Mouse (Mus musculus): ENCODE data around the gene Gys1.
"Not testable (repeated sequence)": the region's sequence is repeated elsewhere in the genome, so short reads cannot be mapped to it uniquely, and the experiment has no call there.

Gene Gys1

GRCm38 (mm10) chr7:45434203-45435015, at the start of gene Gys1:
TSS of gene Gys1 (plus strand) at chr7:45434844.
- peak; percentile 100 for DNase-seq (ENCODE audit: low spot score)

DNA sequence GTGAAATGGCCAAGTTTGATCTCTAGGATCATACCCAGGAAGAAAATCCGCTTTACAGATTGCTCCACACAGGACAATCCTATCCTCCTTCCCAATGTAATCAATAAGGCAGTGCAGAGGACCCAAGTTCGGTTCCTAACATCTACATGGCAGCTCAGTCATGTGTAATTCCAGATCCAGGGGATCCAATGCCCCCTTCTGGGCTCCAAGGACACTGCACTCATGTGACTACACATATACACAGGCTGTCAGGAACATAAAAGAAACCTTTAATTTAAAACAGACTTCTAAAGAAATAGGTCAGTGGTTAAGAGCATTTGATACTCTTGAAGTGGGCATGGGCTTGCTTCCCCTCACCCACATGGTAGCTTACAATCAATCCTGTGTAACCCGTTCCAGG, 48.6 kb upstream of the Gys1 start:
- DNase-seq (ENCODE audit: low spot score) = no peak

GRCm38 (mm10) chr7:45395129-45395541, 39.5 kb upstream of the Gys1 start:
- peak; percentile 82 for DNase-seq (ENCODE audit: low spot score)

- peak; percentile 100 for DNase-seq (ENCODE audit: low spot score)
Measured at GRCm38 (mm10) chr7:45395578-45396336, 38.9 kb upstream of the Gys1 start, which contains the start of gene Snrnp70. TSS of gene Snrnp70 (minus strand) at chr7:45395742.

- not testable (repeated sequence) for DNase-seq (ENCODE audit: low spot score)
Measured at GRCm38 (mm10) chr7:45396337-45396775, 38.3 kb upstream of the Gys1 start.

DNA sequence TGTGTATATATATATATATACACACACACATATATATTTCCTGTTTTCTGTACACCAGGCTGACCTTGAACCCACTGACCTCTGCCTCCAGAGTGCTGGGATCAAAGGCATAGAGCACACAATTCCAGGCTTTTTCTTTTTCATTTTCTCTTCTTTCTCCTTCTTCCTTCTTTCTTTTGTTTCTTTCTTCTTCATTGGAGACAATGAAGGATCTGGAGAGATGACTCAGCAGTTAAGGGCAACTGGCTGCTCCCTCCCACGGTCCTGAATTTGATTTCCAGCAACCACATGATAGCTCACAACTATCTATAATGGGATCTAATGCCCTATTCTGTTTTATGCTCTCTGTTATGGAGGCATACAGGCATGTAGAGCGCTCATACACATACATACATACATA, 37.9 kb upstream of the Gys1 start:
- DNase-seq (ENCODE audit: low spot score) = no peak

DNA sequence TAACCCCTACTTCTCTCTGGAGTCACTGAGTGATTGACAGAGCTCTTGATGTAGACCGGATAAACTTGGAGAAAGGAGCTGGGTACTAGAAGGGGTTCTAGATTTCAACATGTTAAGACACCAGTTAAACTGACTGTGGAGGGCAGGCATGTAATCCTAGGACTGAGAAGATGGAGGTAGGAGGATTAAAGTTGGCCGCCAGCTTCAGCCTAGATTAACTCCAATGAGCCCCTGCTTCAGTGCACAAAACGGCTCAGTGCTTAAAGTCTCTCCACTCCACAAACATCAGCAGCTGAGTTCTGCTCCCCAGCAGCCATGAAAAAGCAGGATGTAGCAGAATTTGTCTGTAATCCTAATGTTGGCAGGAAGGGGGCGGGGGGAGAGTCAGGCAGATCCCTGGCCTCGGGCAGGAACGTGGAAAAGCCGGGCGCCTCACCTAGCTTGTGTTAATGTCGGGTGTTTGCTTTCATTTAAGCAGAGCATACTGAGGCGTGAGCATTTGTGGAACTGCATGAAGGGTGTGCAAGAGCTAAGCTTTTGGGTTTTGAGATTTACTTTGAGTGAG, 33.0 kb upstream of the Gys1 start:
- no peak for DNase-seq (ENCODE audit: low spot score)

GRCm38 (mm10) chr7:45403532-45404261, 30.9 kb upstream of the Gys1 start:
- DNase-seq (ENCODE audit: low spot score) = peak; percentile 80

- DNase-seq (ENCODE audit: low spot score) = peak; percentile 72
Measured at GRCm38 (mm10) chr7:45405091-45406075, 29.3 kb upstream of the Gys1 start, which contains the start of gene Kcna7. TSS of gene Kcna7 (plus strand) at chr7:45405653.

DNA sequence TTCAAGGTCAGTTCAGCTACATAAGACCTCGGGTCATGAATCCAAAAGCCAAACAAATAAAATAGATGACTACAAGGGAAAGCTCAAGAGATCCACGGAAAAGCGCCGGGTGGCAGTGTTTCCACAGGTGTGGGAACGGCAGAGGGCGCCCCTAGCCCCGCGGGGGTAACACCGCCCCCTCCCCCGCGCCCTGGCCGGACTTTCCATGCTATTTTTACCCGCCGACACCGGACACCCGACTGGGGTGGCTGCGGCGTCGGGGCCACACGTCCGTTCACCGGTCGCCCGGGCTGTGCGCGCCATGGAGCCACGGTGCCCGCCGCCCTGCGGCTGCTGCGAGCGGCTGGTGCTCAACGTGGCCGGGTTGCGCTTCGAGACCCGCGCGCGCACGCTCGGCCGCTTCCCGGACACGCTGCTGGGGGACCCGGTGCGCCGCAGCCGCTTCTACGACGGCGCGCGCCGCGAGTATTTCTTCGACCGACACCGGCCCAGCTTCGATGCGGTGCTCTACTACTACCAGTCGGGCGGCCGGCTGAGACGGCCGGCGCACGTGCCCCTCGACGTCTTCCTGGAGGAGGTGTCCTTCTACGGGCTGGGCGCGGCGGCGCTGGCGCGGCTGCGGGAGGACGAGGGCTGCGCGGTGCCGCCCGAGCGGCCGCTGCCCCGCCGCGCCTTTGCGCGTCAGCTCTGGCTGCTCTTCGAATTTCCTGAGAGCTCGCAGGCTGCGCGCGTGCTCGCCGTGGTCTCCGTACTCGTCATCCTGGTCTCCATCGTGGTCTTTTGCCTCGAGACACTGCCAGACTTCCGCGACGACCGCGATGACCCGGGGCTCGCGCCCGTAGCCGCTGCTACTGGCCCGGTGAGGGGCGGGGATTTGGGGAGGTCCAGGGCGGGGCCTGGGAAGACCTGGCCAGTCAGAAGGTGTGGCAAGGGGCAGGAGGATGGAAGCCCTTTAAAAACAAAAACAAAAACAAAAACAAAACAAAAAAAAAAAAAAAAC, 28.2 kb upstream of the Gys1 start:
- DNase-seq (ENCODE audit: low spot score) = no peak

- no peak for DNase-seq (ENCODE audit: low spot score)
Measured at GRCm38 (mm10) chr7:45407836-45408235, 26.8 kb upstream of the Gys1 start.

DNA sequence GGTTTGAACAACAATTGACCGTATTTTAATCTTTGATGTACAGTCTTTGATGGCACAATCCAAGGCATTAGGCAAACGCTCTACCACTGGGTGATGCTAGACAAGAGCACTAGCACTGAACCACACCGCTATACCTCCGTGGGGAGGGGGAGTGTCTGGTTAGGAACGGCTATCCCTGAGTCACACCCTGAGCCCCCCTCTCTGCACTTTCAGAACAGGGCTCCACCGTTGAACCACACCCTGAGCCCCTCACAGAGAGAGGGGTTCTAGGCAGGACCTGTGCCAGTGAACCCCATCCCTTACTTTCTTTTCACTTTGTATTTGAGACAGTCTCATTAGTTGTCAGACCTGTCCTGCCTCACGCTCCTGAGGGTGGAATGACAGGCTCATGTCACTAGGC, 26.3 kb upstream of the Gys1 start:
- DNase-seq (ENCODE audit: low spot score) = no peak

DNA sequence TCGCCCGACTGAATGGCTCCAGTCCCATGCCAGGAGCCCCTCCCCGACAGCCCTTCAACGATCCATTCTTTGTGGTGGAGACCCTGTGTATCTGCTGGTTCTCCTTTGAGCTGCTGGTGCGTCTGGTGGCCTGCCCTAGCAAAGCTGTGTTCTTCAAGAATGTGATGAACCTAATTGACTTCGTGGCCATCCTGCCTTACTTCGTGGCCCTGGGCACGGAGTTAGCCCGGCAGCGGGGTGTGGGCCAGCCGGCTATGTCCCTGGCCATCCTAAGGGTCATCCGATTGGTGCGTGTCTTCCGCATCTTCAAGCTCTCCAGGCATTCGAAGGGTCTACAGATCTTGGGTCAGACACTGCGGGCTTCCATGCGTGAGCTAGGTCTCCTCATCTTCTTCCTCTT, 25.7 kb upstream of the Gys1 start:
- DNase-seq (ENCODE audit: low spot score) = no peak

DNA sequence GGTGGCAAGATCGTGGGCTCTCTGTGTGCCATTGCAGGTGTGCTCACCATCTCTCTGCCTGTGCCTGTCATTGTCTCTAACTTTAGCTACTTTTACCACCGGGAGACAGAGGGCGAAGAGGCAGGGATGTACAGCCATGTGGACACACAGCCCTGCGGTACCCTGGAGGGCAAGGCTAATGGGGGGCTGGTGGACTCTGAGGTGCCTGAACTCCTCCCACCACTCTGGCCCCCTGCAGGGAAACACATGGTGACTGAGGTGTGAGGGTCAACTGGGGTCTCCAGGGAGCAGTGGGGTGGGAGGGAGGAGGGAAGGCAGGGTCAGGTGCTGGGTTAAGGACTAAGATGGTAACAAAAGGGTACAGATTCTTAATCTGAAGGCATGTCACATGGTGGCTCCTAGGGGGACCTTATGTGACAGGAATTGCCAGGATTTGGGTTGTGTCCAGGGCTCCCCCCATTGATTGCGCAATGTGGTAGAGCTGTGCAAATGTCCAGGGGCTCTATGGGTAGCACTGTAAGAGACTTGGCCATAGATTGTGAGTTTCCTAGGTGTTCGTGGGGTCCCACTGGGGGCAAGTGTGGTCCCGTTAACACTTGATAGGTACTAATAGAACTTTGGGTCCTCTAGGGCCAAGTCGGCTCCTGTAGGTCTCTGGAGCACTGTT, 25.0 kb upstream of the Gys1 start:
- no peak for DNase-seq (ENCODE audit: low spot score)

GRCm38 (mm10) chr7:45412421-45412820, 22.2 kb upstream of the Gys1 start:
- no peak for DNase-seq (ENCODE audit: low spot score)

- peak; percentile 53 for DNase-seq (ENCODE audit: low spot score)
Measured at GRCm38 (mm10) chr7:45413113-45413863, 21.4 kb upstream of the Gys1 start, which contains the start of gene Ntf5. TSS of gene Ntf5 (plus strand) at chr7:45413695.

GRCm38 (mm10) chr7:45413864-45414739, 20.5 kb upstream of the Gys1 start:
- DNase-seq (ENCODE audit: low spot score) = no peak

Data from retina, embryonic 14.5 days (tissue).